Mouse (Mus musculus): ENCODE results near the gene Zfp790.

The Zfp790 gene

GRCm38 (mm10) chr7:29815910-29816429 is at the start of gene Zfp790:
TSS of gene Zfp790 (plus strand) at chr7:29816114.
- peak; percentile 93 for DNase-seq (ENCODE audit: low spot score)

- peak; percentile 87 for DNase-seq (ENCODE audit: low spot score)
Measured at GRCm38 (mm10) chr7:29767058-29767686, 48.7 kb upstream of the Zfp790 start.

- peak; percentile 92 for DNase-seq (ENCODE audit: low spot score)
Measured at GRCm38 (mm10) chr7:29768090-29768900, 47.6 kb upstream of the Zfp790 start, which contains the start of gene Zfp84. TSS of gene Zfp84 (plus strand) at chr7:29768552.

- DNase-seq (ENCODE audit: low spot score) = no peak
Measured at GRCm38 (mm10) chr7:29768980-29769379, 46.9 kb upstream of the Zfp790 start.

GRCm38 (mm10) chr7:29773503-29773902 is 42.4 kb upstream of the Zfp790 start:
- no peak for DNase-seq (ENCODE audit: low spot score)

- DNase-seq (ENCODE audit: low spot score) = no peak
Measured at GRCm38 (mm10) chr7:29774371-29774770, 41.5 kb upstream of the Zfp790 start.

GRCm38 (mm10) chr7:29776568-29776967 is 39.3 kb upstream of the Zfp790 start:
- no peak for DNase-seq (ENCODE audit: low spot score)

- DNase-seq (ENCODE audit: low spot score) = no peak
Measured at GRCm38 (mm10) chr7:29777372-29777771, 38.5 kb upstream of the Zfp790 start.

GRCm38 (mm10) chr7:29783871-29784551 is 31.9 kb upstream of the Zfp790 start, which contains the start of gene Zfp30:
TSS of gene Zfp30 (plus strand) at chr7:29783998.
- peak; percentile 85 for DNase-seq (ENCODE audit: low spot score)

- DNase-seq (ENCODE audit: low spot score) = no peak
Measured at GRCm38 (mm10) chr7:29785023-29785422, 30.9 kb upstream of the Zfp790 start.

- no peak for DNase-seq (ENCODE audit: low spot score)
Measured at GRCm38 (mm10) chr7:29785888-29786287, 30.0 kb upstream of the Zfp790 start.

GRCm38 (mm10) chr7:29792906-29793305 is 23.0 kb upstream of the Zfp790 start:
- DNase-seq (ENCODE audit: low spot score) = no peak

- no peak for DNase-seq (ENCODE audit: low spot score)
Measured at GRCm38 (mm10) chr7:29807046-29807445, 8.9 kb upstream of the Zfp790 start.

GRCm38 (mm10) chr7:29812244-29812643 is 3.7 kb upstream of the Zfp790 start:
- no peak for DNase-seq (ENCODE audit: low spot score)

- DNase-seq (ENCODE audit: low spot score) = no peak
Measured at GRCm38 (mm10) chr7:29814381-29814780, 1.5 kb upstream of the Zfp790 start.

GRCm38 (mm10) chr7:29815061-29815784 is 691 bp upstream of the Zfp790 start:
- no peak for DNase-seq (ENCODE audit: low spot score)

GRCm38 (mm10) chr7:29818619-29819254 is 2.8 kb downstream of the Zfp790 start:
- peak; percentile 77 for DNase-seq (ENCODE audit: low spot score)

GRCm38 (mm10) chr7:29828001-29828400 is 12.1 kb downstream of the Zfp790 start:
- no peak for DNase-seq (ENCODE audit: low spot score)

GRCm38 (mm10) chr7:29829804-29830203 is 13.9 kb downstream of the Zfp790 start:
- no peak for DNase-seq (ENCODE audit: low spot score)

GRCm38 (mm10) chr7:29836816-29837215 is 20.9 kb downstream of the Zfp790 start:
- no peak for DNase-seq (ENCODE audit: low spot score)

- DNase-seq (ENCODE audit: low spot score) = no peak
Measured at GRCm38 (mm10) chr7:29839256-29839655, 23.3 kb downstream of the Zfp790 start.
